Mouse (Mus musculus) kidney, postnatal 14 days (tissue): ENCODE measurements around the gene Slc5a5.
"Not testable (repeated sequence)": the region's sequence is repeated elsewhere in the genome, so short reads cannot be mapped to it uniquely, and the experiment has no call there.

Experiments used
- DNase-seq: peaks from one replicate; pipeline ENCODE4 v3.0.0; 2022; ENCODE audit warnings: mixed read lengths

Gene Slc5a5

GRCm38 (mm10) chr8:70902211-70902610, 9.7 kb upstream of the Slc5a5 start:
- DNase-seq = peak; percentile 47

DNA sequence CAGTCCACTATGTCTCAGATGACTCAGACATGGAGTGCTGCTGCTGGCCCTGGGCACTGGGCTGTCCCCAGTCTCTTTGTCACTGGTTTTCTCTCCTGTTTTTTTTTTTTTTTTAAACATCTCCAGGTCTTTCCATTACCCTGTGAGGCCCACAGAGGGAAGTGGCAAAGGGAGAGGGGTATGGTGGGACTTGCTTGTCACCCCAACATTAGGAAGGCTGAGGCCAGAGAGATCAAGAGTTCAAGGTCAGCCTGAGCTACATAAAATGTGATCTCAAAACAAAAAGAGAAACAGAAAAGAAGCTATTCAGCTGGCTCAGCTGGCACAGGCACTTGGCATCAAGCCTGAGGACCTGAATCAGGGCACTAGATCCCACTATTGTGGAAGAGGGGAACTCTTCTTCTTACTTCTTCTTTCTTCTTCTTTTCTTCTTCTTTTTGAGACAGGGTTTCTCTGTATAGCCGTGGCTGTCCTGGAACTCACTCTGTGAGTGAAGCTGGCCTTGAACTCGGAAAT, 8.4 kb upstream of the Slc5a5 start:
- no peak for DNase-seq

- DNase-seq = no peak
Observed at GRCm38 (mm10) chr8:70899226-70899625, 6.7 kb upstream of the Slc5a5 start.

DNA sequence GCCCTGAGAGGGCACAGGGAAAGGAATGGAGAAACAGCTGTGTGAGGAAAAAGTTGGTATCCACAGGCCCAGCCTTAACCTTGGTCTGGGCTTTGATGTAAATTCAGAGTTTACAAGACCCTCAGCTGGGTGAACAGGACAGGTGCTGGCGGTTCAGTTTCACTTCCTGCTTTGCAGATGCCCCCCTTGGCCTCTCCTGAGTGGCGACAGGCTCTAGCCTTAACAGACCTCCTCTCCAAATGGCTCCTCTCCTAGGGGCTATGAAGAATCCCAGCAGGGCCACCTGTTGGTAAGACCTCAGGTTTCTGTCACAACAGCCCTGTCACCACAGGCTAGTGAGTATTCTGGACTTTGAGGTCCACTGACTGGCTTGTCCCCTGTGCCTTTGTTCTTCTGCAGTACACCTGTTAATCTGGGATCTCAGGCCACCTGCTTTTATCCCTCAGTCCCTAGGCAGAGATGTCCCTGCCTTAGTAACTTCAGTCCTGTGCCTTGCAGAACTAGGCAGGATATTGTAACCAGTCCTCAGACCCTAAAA, 6.2 kb upstream of the Slc5a5 start:
- no peak for DNase-seq

DNA sequence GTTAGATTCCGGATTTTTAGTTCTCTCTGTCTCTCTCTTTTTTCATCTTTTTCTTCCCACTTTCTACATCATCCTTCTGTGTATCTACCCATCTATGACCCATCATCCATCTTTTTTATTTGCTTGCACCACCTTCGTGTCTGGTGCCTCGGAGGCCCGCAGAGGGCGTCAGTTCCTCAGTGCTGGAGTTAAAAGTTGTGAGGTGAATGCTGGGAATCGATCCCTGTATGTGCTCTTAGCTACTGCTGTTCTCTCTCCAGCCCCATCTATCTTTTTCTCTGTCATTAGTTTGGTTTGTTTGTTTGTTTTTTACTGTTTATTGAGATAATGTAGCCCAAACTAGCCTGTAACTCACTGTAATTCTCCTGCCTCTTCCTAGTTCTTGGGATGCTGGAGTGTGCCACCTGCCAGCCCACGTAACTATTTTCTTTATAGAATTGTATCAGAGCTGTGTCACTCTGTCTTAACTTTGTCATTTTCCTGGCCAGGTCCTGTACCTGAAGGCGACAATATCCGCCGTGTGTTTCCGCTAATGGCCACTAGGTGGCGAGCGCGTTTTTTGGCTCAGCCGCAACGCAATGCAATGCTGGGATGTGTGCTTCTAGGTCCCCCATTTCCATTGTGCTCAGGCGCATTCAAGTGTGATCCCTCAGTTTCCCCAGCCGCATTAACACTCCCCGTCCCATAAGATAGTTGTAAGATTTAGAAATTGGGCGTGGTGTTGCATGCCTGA, 5.3 kb upstream of the Slc5a5 start:
- DNase-seq = peak; percentile 90

DNA sequence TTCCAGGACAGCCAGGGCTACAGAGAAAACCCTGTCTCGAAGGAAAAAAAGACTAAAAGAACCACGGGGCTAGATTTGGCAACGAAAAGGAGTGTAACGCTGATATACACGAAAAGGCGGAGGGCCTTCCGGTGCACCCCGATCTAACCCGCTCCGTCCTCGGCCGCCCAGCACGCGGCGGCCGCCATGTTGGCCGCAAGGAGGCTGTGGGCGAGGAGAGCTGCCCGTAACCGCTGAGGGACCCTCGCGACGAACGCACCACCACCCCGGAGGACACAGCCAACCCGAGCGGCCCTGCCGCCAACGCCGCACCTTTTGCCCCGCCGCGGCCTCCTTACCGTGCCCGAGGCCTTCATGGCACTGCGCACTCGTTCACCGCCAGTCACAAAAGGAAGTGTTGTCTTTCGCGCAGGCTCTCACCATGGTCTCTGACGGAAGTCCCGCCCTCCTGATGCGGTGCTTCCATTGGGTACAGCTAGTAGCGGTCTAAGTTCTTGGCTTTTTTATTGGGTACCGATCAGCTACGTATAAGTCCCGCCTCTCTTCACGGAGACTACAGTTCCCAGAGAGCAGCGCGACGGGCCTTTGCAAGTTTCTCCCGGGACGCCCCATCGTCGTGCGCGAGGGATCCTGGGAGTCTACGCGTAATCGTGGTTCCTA, 4.6 kb upstream of the Slc5a5 start, which contains the start of gene Rpl18a:
Rpl18a (minus strand) TSS at position 392 of the 660 bp plus-strand sequence.
- peak; percentile 98 for DNase-seq

- no peak for DNase-seq
Observed at GRCm38 (mm10) chr8:70896316-70897020, 3.9 kb upstream of the Slc5a5 start.

DNA sequence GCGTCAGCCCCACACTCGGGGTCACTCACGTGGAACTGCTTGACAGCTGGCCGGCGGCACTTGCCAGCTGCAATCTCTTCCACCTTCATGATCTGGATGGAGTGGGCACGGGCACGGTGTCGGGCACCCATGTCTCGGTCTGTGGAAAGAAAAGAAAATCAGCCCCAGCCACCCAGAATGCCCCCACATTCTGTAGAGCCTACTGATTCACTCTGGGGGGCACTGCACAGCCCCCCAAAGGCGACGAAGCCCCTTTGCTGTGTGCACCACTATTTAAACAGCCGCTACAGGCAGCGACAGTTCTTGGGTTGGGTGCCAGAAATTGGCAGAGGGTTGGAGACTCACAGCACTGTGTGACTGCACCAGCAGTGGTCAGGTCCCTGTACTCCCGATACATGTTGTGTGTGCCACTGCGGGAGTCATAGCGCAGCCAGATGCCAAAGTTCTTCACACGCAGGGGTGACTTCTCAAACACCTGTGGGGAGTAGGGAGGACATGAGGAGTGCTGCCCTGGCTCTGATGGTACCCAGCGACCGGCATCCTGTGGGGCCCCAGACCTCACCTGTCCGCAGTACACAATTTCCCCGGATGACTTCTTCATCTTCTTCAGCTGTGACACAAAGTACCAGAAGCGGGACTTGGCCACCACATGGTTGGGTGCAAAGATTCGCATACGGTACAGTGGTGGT, 3.2 kb upstream of the Slc5a5 start:
- not testable (repeated sequence) for DNase-seq

DNA sequence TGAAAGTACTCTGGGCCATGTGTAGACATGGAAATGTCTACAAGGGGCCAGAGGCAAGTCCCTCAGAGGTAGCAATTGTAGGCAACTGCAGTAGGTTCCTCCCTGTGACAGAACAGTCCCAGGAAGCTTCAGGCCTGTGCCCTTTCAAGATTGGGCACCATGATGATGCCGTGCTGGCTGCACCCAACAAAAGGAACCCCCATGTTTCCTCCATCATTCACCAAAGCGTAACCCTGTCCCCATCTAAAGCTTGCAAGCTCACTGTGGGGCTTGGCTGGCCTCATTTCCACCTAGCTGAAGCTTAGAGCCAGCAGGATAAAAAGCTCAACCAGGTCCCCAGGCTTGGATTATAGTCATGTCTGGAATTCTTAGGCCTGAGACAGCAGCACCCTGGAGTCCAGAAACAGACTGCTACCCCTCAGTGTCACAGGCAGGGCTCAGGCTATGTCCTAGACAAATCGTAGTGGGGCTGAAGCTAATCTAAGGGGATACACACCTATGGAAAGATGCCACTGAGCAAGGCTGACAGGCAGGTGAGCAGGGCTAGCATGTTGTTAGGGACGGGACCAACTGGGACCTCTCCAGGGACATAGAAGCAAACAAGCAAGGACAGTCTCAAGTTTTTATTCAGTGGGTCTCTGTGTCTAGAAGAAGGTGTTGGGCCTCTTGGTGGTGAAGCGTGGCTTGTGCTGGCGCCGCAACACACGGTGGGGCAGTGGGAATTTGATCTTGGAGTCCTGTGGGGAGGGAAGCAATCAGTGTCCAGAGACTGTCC, 2.4 kb upstream of the Slc5a5 start:
- no peak for DNase-seq

GRCm38 (mm10) chr8:70894385-70894720, 1.8 kb upstream of the Slc5a5 start:
- no peak for DNase-seq

- peak; percentile 85 for DNase-seq
Observed at GRCm38 (mm10) chr8:70893656-70894384, 1.3 kb upstream of the Slc5a5 start.

DNA sequence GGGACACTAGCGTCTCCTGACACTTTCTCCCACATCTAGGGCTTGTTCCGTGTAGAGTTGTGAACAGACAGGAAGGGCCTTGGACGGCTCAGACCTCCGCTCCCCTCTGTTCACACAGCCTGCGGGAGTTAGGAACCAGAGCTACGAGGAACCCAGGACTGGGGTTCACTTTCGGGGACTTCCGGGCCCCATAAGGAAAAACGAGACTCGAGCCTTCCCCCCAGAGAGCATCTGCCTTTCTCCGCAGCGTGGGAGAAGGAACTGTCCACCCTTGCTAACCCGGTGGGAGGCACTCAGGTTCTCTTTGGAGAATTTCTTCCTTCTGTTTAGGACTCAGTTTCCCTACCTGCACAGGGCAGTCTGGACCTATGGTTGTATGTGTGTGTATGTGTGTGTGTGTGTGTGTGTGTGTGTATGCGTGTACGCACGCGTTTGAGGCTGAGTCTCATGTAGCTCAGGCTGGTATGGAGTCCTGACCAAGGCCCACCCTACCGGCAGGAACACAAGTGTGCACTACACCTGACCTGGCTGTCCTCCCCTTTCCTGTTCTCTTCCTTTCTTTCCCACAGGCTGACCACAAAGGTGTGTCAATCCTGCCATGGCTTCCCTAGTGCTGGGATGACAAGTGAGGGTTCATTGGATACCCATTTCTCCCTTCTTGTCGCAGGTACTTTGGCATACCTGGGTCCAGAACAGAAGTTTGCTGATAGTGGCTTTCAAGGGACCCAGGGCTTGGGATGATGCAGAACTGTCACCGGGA, 519 bp upstream of the Slc5a5 start:
- no peak for DNase-seq

- peak; percentile 65 for DNase-seq
Observed at GRCm38 (mm10) chr8:70891356-70891755, 1.2 kb downstream of the Slc5a5 start.

DNA sequence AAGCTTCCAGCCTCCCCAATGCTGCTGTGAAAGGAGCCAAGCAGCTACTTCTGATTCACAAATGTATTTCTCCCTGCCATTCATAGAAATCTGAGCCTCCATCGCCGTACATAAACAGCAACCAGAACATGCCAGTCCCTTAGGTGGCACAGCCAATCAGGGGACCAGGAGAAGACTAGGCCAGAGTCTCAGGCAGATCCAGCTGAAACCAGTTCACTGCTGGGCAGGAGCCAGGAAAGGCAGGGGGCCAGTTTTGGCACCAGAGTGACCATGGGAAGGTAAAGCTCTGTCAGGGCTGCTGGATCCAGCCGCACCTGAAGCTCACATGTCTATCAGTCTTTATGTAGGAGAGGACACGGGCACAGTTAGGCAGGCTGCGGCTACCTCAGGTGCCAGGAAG, 1.9 kb downstream of the Slc5a5 start:
- DNase-seq = no peak

- no peak for DNase-seq
Observed at GRCm38 (mm10) chr8:70887669-70888068, 4.9 kb downstream of the Slc5a5 start.

DNA sequence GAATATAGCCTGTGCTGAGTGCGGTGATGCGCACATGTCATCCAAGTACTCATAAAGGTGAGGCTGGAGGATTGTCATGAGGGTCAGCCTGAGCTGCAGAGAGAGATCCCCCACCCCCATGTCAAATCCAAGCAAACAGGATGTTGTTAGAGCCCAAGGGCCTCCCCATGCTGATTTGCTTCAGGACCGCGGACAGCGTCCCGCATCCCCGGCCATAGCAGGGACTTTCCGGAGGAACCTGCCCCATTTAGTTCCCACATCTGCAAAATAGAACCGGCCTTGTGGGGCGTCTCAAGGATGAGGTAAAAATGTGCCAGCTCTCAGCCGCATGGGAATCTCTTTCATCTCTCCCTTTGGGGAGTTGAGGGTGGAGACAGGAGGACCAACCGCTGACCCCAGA, 6.9 kb downstream of the Slc5a5 start:
- DNase-seq = peak; percentile 53

DNA sequence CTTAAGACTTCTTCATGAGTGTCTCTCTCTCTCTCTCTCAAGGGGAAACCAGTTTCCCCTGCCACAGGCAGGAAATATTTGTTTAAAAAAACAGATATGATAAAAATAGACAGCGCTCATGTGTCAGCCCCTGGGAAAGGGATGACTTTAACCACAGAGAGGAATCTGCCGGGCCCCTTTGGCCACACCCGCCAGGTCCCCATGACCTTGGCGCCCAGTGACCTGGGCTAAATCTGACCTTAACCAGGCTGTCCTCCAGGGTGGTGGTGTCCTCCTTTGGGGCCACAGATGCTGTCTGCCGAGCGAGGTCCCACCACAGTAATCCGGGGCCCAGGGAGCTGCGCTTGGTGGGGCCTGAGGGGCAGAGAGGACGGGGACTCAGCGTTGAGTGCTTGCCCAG, 7.9 kb downstream of the Slc5a5 start:
- no peak for DNase-seq

DNA sequence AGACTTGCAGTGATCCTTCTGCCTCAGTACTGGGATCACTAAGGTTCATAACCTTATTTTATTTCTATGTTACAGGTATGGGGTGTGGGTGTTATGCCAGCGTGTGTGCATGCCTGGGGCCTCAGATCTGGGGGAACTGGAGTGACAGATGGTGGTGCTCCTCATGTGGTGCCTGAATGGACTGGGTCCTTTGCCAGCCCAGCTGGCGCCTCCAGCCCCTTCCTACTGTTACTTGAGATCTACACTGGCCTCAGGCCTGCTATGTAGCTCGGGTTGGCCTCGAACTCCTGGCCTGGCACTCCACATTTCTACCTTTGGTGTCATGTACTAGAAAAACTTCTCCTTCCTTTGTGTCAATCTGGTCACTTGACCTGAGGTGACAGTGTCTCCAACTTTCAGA, 8.4 kb downstream of the Slc5a5 start:
- DNase-seq = no peak

DNA sequence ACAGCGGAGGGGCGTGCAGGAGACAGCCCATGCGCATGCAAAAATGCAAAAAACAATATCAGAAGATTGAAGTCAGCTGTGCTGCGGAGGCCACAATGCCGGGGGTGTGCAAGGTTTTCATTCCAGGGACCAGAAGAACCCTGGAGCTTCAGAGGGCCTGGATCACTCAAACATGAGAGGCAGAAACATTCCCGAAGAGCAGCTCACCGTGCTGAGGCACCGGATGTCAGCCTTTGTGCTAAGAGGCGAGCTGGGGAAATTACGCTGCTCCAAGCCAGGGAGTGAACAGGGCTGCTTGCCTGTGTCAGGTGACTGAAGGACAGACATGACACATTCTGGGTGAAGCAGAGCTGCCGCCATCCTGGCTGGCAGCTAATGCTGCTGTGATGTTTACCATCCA, 12.0 kb downstream of the Slc5a5 start:
- DNase-seq = no peak

- peak; percentile 64 for DNase-seq
Observed at GRCm38 (mm10) chr8:70880126-70880525, 12.4 kb downstream of the Slc5a5 start.

- DNase-seq = no peak
Observed at GRCm38 (mm10) chr8:70879500-70879899, 13.1 kb downstream of the Slc5a5 start.
